Mouse (Mus musculus) heart, adult 11 months (tissue): Measurements from ENCODE around the gene Wwc2.

Source experiments
- DNase-seq: peaks from one replicate; pipeline ENCODE4 v3.0.0; 2022

Gene Wwc2

DNA sequence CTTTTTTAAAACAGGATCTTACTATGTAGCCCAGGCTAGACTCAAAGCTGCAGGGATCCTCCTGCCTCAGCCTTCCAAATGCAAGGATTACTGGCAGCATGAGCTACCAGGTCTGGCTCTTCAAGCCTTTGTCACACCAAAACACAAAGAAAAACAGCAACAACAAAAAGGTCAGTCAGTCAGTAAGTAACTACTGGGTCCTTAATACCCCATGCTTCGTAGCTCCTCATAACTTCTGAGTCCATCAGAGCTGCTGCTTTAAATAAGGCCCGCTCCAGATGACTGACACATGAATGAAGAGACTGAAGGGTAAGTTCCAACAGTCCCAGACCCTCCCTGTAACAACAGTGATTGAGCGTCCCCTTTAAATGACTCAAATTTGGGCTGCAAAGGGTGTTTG, 90.8 kb downstream of the Wwc2 start:
- DNase-seq, result peak; percentile 54

DNA sequence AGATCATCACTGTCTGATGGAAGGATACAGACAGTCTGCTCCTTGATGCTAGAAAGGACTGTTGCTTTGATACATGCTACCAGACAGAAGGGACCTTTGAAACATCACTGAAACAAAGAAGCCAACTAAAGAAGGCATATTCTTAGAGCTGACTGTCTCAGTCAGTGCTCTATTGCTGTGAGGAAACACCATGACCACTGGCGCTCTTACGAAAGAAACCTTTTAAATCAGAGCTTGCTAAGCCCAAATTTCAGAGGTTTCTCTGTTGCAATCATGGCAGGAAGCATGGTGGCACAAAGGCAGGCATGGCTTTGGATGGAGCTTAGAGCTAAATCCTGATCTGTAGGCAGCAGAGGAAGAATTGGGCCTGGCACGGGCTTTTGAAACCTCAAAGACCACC, 98.3 kb downstream of the Wwc2 start:
- DNase-seq, result peak; percentile 6

GRCm38 (mm10) chr8:47891641-47892040, 99.1 kb downstream of the Wwc2 start:
- peak; percentile 61 for DNase-seq

DNA sequence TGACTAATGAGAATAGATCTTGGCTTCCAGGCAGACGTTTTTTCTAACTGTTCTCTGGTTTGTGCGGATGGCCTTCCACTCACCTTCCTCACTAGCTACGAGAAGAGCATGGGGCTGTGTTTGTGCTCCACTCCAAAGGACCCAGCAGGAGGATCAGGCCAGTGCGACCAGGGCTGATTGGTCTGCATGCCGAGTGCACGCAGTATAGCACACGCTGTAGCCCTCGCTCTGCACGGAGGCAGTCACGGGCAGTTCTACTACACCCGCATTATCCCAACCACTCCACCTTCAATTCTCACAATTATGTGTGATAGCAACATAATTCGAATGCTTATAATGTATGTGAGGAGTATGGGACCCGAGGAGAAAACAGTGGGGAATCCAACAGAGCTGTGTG, 99.9 kb downstream of the Wwc2 start:
- peak; percentile 70 for DNase-seq

DNA sequence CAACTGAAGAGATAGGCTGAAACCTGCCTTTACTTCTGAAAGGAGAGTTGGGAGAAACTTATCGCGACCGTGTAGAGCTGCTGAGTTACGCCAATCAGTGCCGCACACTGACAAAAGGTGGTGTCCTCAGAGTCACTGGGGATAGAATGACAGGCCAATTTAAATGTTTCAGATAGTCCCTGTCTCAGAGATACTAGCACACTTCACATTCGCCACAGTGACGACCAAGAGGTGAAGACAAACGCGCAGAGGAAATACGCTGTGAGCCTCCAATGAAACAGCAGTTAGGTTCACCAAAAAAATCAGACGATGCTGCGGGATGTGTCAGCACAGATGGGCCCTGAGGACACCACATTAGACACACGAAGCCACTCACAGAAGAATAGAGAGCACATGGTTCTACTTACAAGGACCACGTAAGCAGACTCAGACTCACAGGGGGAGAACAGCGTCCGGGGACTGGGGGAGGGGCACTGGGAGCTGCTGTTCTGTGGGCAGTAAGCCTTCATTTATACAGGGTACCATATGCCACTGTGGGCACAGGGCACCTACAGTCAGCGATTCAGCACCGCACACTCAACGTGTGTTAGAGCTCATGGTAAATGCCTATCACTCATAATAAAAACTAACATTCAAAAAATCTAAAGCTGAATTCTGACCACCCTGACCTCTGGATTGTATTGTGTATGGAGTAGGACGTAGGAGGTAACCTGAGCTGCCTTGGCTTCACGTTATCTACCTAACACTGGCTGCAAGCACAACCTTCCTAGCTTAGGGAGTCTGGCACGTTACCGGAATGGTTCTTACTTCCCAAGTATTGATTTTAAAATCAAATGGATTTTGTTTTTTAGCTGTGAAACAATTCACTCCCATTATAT, 100.5 kb downstream of the Wwc2 start:
- peak; percentile 74 for DNase-seq

DNA sequence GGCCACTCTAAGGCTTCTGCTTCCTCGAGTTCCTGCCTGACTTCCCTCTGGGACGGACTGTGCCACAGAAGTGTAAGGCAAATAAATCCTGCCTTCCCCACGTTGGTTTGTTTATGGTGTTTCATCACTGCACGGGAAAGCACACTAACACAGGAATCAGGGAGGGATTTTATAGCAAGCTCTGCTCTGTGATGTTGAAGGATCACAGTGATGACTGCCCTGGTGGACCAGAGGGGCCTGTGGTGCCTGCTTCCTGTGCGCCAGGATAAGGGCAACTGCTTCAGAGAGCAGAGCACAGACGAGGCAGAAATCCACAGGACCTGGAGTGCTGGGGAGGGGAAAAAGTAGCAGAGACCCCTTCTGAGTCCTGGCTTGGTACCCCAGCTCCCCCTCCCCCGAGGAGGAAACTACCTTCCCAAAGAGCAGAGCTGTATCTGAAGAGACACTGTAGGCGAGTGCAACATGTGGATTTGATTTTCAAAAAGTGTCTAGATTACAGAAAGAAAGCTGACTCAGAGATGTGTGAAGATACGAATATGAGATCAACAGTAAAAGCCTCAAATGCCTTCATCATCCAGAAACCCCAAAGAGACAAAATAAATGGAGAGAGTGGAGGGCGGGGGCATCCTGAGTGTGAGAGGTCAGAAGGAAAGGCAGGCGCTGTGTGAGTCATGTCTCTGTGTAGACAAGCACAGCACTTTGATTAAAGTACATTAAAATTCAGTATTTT, 101.7 kb downstream of the Wwc2 start:
- peak; percentile 82 for DNase-seq

DNA sequence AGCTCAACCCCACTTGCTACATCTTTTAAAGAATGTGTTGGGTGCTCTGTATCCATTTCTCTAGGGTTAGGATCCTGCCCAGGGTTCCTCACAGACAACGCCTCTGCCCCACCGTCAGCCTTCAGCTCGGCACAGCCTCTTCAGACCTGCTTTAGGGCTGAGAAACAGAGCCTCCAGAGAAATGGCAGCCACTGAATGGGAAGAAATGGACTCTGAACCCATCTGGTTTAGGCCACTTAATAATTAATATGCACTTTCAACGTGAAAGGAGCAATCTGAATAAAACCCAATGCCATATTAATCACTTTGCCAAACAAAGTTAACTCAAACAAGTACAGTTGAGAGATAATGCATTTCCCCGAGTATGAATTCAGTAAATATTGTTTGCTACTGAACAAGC, 106.4 kb downstream of the Wwc2 start:
- no peak for DNase-seq

- no peak for DNase-seq
These were observed 107.0 kb downstream of the Wwc2 start for GRCm38 (mm10) chr8:47883739-47884138.

DNA sequence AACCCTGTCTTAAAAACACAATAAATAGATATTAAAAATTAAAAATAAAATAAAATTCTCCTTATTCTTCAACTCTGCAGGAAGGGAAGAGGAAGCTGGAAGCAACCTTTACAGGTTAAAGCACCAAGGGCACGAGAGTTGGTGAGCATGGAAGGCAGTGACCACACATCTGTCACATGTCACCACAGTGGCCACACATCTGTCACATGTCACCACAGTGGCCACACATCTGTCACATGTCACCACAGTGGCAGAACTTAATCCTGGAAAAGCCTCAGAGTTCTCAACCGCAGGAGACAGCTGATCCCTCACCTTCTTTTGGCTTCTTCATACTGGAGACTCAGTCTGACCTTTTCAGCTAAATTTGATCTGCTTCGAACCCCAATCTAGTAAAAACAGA, 112.2 kb downstream of the Wwc2 start:
- DNase-seq, result no peak

GRCm38 (mm10) chr8:47875865-47876264, 114.9 kb downstream of the Wwc2 start:
- no peak for DNase-seq

DNA sequence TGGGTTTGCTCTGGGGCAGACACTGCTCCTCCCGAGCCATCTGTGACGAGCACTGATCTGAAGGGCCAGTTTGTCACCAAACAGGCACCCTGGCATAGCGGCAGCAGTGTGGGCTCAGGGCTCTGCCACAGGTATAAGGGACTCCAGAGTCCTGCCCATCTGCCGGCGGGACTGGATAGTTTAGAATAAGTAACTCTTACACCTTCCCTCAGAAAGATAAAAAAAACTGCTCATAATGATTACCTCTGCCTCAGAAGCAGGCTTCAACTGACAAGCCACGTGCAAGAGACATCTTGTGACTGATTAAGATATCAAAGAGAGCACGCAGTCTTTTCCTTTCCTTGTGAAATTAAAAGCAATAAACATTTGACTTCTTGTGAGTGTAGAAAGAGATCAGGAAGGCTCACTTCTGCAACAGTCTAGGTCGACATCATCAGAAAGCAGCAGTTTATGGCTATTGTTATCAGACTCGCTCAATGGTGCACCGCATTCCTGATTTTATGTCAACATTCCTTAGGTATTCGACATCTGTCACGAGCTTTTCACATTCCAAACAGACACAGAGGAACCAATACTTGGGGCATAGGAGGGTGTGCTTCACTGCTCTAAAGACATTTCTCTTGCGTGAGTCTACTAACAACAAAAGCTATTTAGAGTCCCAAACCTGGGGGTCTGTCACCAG, 116.1 kb downstream of the Wwc2 start:
- DNase-seq, result no peak

GRCm38 (mm10) chr8:47872361-47873107, 118.2 kb downstream of the Wwc2 start:
- no peak for DNase-seq

DNA sequence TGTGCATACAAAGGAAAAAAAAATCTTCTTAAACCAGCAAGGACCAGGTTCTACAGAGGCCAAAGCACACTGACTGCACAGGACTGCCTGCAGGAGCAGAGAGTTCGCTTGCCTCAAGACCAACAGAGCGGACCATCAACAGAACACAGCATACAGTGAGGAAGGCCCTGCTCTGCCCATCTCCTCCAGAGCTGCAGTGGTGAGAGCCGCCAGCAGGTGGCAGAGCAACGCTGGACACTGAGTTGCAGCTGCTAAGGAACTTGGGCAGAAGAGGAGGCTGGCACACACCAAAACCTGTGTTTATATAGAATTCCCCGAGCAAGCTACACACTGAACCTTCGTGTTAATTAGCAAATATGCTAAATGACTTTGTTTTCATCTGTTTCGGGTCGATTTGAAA, 123.7 kb downstream of the Wwc2 start:
- DNase-seq, result peak; percentile 95

GRCm38 (mm10) chr8:47866568-47866967, 124.2 kb downstream of the Wwc2 start:
- no peak for DNase-seq

GRCm38 (mm10) chr8:47859259-47859658, 131.5 kb downstream of the Wwc2 start:
- no peak for DNase-seq

DNA sequence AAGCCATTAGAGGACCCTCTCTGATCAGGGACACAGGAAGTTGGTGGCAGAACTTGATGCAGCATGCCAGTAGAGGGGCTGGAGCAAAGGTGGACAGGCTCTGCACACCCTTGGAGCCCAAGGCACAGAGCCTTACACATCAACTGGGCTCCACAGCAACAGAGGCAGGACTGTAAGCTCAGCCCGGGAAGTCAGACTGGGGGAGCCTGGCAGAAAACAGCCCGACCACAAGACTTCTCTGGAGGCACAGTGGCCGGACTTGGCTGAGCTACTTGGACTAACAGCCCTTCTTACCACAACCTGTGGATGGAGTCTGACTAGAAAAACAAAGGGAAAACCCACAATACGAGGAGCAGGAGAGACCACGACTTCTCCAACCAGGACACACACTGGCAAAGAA, 137.4 kb downstream of the Wwc2 start:
- DNase-seq, result peak; percentile 94

- DNase-seq, result no peak
These were observed 138.0 kb downstream of the Wwc2 start for GRCm38 (mm10) chr8:47852737-47853136.

GRCm38 (mm10) chr8:47851824-47852502, 138.8 kb downstream of the Wwc2 start:
- peak; percentile 99 for DNase-seq

DNA sequence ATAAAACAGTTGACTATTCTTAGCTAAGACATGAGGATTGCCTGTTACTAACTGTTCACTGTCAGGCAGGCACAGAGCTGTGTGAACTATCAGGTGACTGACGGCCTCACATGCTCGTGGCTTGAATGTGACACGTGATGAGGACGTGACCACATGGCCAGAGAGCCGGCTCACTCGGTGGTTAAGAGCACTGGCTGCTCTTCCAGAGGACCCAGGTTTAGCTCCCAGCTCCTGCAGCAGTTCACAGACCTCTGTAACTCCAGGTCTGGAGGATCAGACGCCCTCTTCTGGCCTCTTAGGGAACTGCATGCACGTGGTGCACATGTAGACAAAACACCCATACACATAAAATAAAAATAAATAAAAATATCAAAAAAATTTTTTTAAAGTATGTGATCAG, 140.9 kb downstream of the Wwc2 start:
- peak; percentile 86 for DNase-seq

- DNase-seq, result peak; percentile 81
These were observed 142.8 kb downstream of the Wwc2 start for GRCm38 (mm10) chr8:47847931-47848330.

GRCm38 (mm10) chr8:47847161-47847560, 143.6 kb downstream of the Wwc2 start:
- peak; percentile 84 for DNase-seq

GRCm38 (mm10) chr8:47845956-47846355, 144.8 kb downstream of the Wwc2 start:
- DNase-seq, result peak; percentile 77
